Mouse (Mus musculus): ENCODE measurements around the gene Cenph.
"Not testable (repeated sequence)": the region's sequence is repeated elsewhere in the genome, so short reads cannot be mapped to it uniquely, and the experiment has no call there.

Gene Cenph

GRCm38 (mm10) chr13:100744036-100744744 is 31.5 kb downstream of the Cenph start, which contains the start of gene Mrps36:
Mrps36 (minus strand) TSS chr13:100744659.
- peak; percentile 96 to 98 for DNase-seq

- DNase-seq, result peak in 1 of 2 experiments; percentile 16
These were observed 32.2 kb downstream of the Cenph start for GRCm38 (mm10) chr13:100743346-100744035.

- DNase-seq, result peak in 1 of 2 experiments; percentile 18
These were observed 32.9 kb downstream of the Cenph start for GRCm38 (mm10) chr13:100742831-100743230.

GRCm38 (mm10) chr13:100732756-100733155 is 42.9 kb downstream of the Cenph start:
- DNase-seq, result no peak

GRCm38 (mm10) chr13:100731462-100732046 is 44.1 kb downstream of the Cenph start:
- not testable (repeated sequence) for DNase-seq

- peak; percentile 95 to 96 for DNase-seq
These were observed 44.9 kb downstream of the Cenph start, which contains the start of gene Cdk7 for GRCm38 (mm10) chr13:100730861-100731176. Cdk7 (minus strand) TSS chr13:100730939.

GRCm38 (mm10) chr13:100730153-100730860 is 45.4 kb downstream of the Cenph start:
- DNase-seq, result peak; percentile 18 to 38

GRCm38 (mm10) chr13:100728530-100728929 is 47.2 kb downstream of the Cenph start:
- DNase-seq, result not testable (repeated sequence)

- DNase-seq, result no peak
These were observed 47.6 kb downstream of the Cenph start for GRCm38 (mm10) chr13:100728086-100728485.

GRCm38 (mm10) chr13:100725194-100725593 is 50.5 kb downstream of the Cenph start:
- no peak for DNase-seq

GRCm38 (mm10) chr13:100724051-100724754 is 51.5 kb downstream of the Cenph start:
- DNase-seq, result peak; percentile 45 to 58

GRCm38 (mm10) chr13:100721656-100722055 is 54.0 kb downstream of the Cenph start:
- DNase-seq, result no peak

GRCm38 (mm10) chr13:100715467-100715866 is 60.2 kb downstream of the Cenph start:
- no peak for DNase-seq
